Mouse (Mus musculus): ENCODE data around the gene Madcam1. TPM values are rescaled to one million over a fixed set of nuclear protein-coding genes. Genes with fewer than 3 reads are reported as not detected.

The Madcam1 gene
- polyA plus RNA-seq, 1 experiment from 2014 or later, result 0.90 TPM

- H3K27ac ChIP-seq, result peak overlapping the region; percentile 97
- H3K27me3 ChIP-seq (ENCODE audit: poor library complexity, severe bottlenecking), result no peaks in the 10 kb centered on the region
- H3K9me3 ChIP-seq, result no peaks in the 10 kb centered on the region
- H3K4me3 ChIP-seq, result peak overlapping the region; percentile 93
- peak; percentile 86 for DNase-seq (ENCODE audit: extremely low spot score, low spot score)
- WGBS, result under 1% methylated on average over 47 of the region's 47 CpGs
- peaks cover 31% of the 10 kb centered on the region for H3K4me1 ChIP-seq
- peaks cover 30% of the 10 kb centered on the region for H3K36me3 ChIP-seq (replicated peaks)
These were observed 5.3 kb downstream of the Madcam1 start for GRCm38 (mm10) chr10:79669576-79670057.

GRCm38 (mm10) chr10:79670071-79670888, 5.9 kb downstream of the Madcam1 start:
- Histone ChIP-seq H3K4me1 (peaks cover 29% of the 10 kb centered on the region), H3K27ac (peak overlapping the region; percentile 97), H3K36me3 (replicated peaks) (peaks cover 33% of the 10 kb centered on the region), H3K4me3 (peak overlapping the region; percentile 93), H3K27me3 (ENCODE audit: poor library complexity, severe bottlenecking) (0 out of 2 replicates have a peak, but pooled peaks cover under 1% of the 10 kb centered on the region), H3K9me3 (no peaks in the 10 kb centered on the region)
- WGBS, result 39% methylated on average over 15 of the region's 15 CpGs
- no peak for DNase-seq (ENCODE audit: extremely low spot score, low spot score)

- Histone ChIP-seq H3K27me3 (ENCODE audit: poor library complexity, severe bottlenecking) (0 out of 2 replicates have a peak, but pooled peaks cover 7% of the 10 kb centered on the region), H3K27ac (peak overlapping the region; percentile 58), H3K9me3 (no peaks in the 10 kb centered on the region), H3K4me3 (peak overlapping the region; percentile 93; the same call in 1 of the 2 replicates), H3K36me3 (replicated peaks) (peaks cover 42% of the 10 kb centered on the region), H3K4me1 (peaks cover 36% of the 10 kb centered on the region)
- 77% methylated on average over 6 of the region's 6 CpGs for WGBS
- DNase-seq (ENCODE audit: extremely low spot score, low spot score), result no peak
These were observed 7.2 kb downstream of the Madcam1 start for GRCm38 (mm10) chr10:79671396-79672087.

- peaks cover 42% of the 10 kb centered on the region for H3K36me3 ChIP-seq (replicated peaks)
- H3K4me3 ChIP-seq, result peak overlapping the region; percentile 10; the same call in 1 of the 2 replicates
- H3K27me3 ChIP-seq (ENCODE audit: poor library complexity, severe bottlenecking), result 0 out of 2 replicates have a peak, but pooled peaks cover 7% of the 10 kb centered on the region
- peak overlapping the region; percentile 58; the same call in 1 of the 2 replicates for H3K27ac ChIP-seq
- peaks cover 36% of the 10 kb centered on the region for H3K4me1 ChIP-seq
- DNase-seq (ENCODE audit: extremely low spot score, low spot score), result no peak
- H3K9me3 ChIP-seq, result no peaks in the 10 kb centered on the region
- 77% methylated on average over 3 of the region's 3 CpGs for WGBS
These were observed 7.7 kb downstream of the Madcam1 start for GRCm38 (mm10) chr10:79672088-79672455.

- Histone ChIP-seq H3K27ac (no peak overlapping the region), H3K4me1 (peaks cover 35% of the 10 kb centered on the region), H3K27me3 (ENCODE audit: poor library complexity, severe bottlenecking) (0 out of 2 replicates have a peak, but pooled peaks cover 7% of the 10 kb centered on the region), H3K9me3 (no peaks in the 10 kb centered on the region), H3K4me3 (0 out of 2 replicates have a peak overlapping the region, but pooled peaks have one; percentile 3), H3K36me3 (replicated peaks) (peaks cover 42% of the 10 kb centered on the region)
- no peak for DNase-seq (ENCODE audit: extremely low spot score, low spot score)
- WGBS, result 86% methylated on average over 3 of the region's 3 CpGs
These were observed 8.7 kb downstream of the Madcam1 start for GRCm38 (mm10) chr10:79673054-79673453.

GRCm38 (mm10) chr10:79675346-79676035, 11.1 kb downstream of the Madcam1 start:
- Histone ChIP-seq H3K36me3 (replicated peaks) (peaks cover 42% of the 10 kb centered on the region), H3K9me3 (no peaks in the 10 kb centered on the region), H3K27me3 (ENCODE audit: poor library complexity, severe bottlenecking) (0 out of 2 replicates have a peak, but pooled peaks cover 7% of the 10 kb centered on the region), H3K4me1 (peaks cover 25% of the 10 kb centered on the region), H3K4me3 (0 out of 2 replicates have a peak overlapping the region, but pooled peaks have one; percentile 2), H3K27ac (no peak overlapping the region)
- 57% methylated on average over 44 of the region's 44 CpGs for WGBS
- no peak for DNase-seq (ENCODE audit: extremely low spot score, low spot score)

- WGBS, result 43% methylated on average over 11 of the region's 11 CpGs
- Histone ChIP-seq H3K27ac (peak overlapping the region; percentile 88), H3K27me3 (ENCODE audit: poor library complexity, severe bottlenecking) (0 out of 2 replicates have a peak, but pooled peaks cover under 1% of the 10 kb centered on the region), H3K4me1 (peaks cover 37% of the 10 kb centered on the region), H3K36me3 (replicated peaks) (peaks cover 25% of the 10 kb centered on the region), H3K4me3 (peak overlapping the region; percentile 95), H3K9me3 (no peaks in the 10 kb centered on the region)
- no peak for DNase-seq (ENCODE audit: extremely low spot score, low spot score)
These were observed 16.5 kb downstream of the Madcam1 start for GRCm38 (mm10) chr10:79680606-79681495.

- DNase-seq (ENCODE audit: extremely low spot score, low spot score), result peak; percentile 99
- peak within 1 kb of the TSS; percentile 95 for H3K4me3 ChIP-seq
- H3K4me1 ChIP-seq, result peaks cover 36% of the 10 kb centered on the region
- under 1% methylated on average over 83 of the region's 84 CpGs for WGBS
- H3K36me3 ChIP-seq (replicated peaks), result peaks cover 30% of the 10 kb centered on the region
- no peaks in the 10 kb centered on the region for H3K27me3 ChIP-seq (ENCODE audit: poor library complexity, severe bottlenecking)
- H3K27ac ChIP-seq, result peak within 1 kb of the TSS; percentile 88
- no peaks in the 10 kb centered on the region for H3K9me3 ChIP-seq
These were observed 17.4 kb downstream of the Madcam1 start, which contains the start of gene Cdc34 for GRCm38 (mm10) chr10:79681591-79682245. Gene Cdc34, plus strand, starts transcription at chr10:79682195.

- H3K9me3 ChIP-seq, result no peaks in the 10 kb centered on the region
- peaks cover 36% of the 10 kb centered on the region for H3K4me1 ChIP-seq
- H3K4me3 ChIP-seq, result peak overlapping the region; percentile 95
- H3K27ac ChIP-seq, result peak overlapping the region; percentile 88
- peaks cover 38% of the 10 kb centered on the region for H3K36me3 ChIP-seq (replicated peaks)
- WGBS, result 0% methylated on average over 10 of the region's 10 CpGs
- DNase-seq (ENCODE audit: extremely low spot score, low spot score), result no peak
- no peaks in the 10 kb centered on the region for H3K27me3 ChIP-seq (ENCODE audit: poor library complexity, severe bottlenecking)
These were observed 18.2 kb downstream of the Madcam1 start for GRCm38 (mm10) chr10:79682551-79682915.

GRCm38 (mm10) chr10:79682916-79683582, 18.7 kb downstream of the Madcam1 start:
- 9% methylated on average over 10 of the region's 10 CpGs for WGBS
- Histone ChIP-seq H3K4me3 (peak overlapping the region; percentile 95), H3K27ac (peak overlapping the region; percentile 88), H3K27me3 (ENCODE audit: poor library complexity, severe bottlenecking) (no peaks in the 10 kb centered on the region), H3K9me3 (no peaks in the 10 kb centered on the region), H3K36me3 (replicated peaks) (peaks cover 44% of the 10 kb centered on the region), H3K4me1 (peaks cover 36% of the 10 kb centered on the region)
- no peak for DNase-seq (ENCODE audit: extremely low spot score, low spot score)
